Mouse (Mus musculus): ENCODE measurements around the gene Katnal1. TPM values are rescaled to one million over a fixed set of nuclear protein-coding genes. Genes with fewer than 3 reads are reported as not detected.

Katnal1 gene
- total RNA-seq, 2 experiments from 2014 or later, result 5.5 to 12.2 TPM

GRCm38 (mm10) chr5:148927717-148928223 is 1.4 kb downstream of the Katnal1 start:
- no peak for DNase-seq

- no peak for DNase-seq
These were observed 4.5 kb downstream of the Katnal1 start for GRCm38 (mm10) chr5:148924586-148924985.

GRCm38 (mm10) chr5:148924051-148924450 is 5.1 kb downstream of the Katnal1 start:
- no peak for DNase-seq

- no peak for DNase-seq
These were observed 5.7 kb downstream of the Katnal1 start for GRCm38 (mm10) chr5:148923408-148923807.

- DNase-seq, result no peak
These were observed 6.3 kb downstream of the Katnal1 start for GRCm38 (mm10) chr5:148922773-148923172.

GRCm38 (mm10) chr5:148918049-148918448 is 11.1 kb downstream of the Katnal1 start:
- no peak for DNase-seq

- DNase-seq, result no peak
These were observed 12.3 kb downstream of the Katnal1 start for GRCm38 (mm10) chr5:148916775-148917174.

GRCm38 (mm10) chr5:148912262-148912661 is 16.9 kb downstream of the Katnal1 start:
- no peak for DNase-seq

GRCm38 (mm10) chr5:148910066-148910465 is 19.1 kb downstream of the Katnal1 start:
- no peak for DNase-seq

- DNase-seq, result peak; percentile 48
These were observed 19.7 kb downstream of the Katnal1 start for GRCm38 (mm10) chr5:148909402-148909801.

GRCm38 (mm10) chr5:148909057-148909395 is 20.1 kb downstream of the Katnal1 start:
- DNase-seq, result no peak

GRCm38 (mm10) chr5:148908191-148909056 is 20.7 kb downstream of the Katnal1 start:
- DNase-seq, result no peak

- no peak for DNase-seq
These were observed 22.8 kb downstream of the Katnal1 start for GRCm38 (mm10) chr5:148906305-148906704.

- DNase-seq, result peak; percentile 58
These were observed 24.3 kb downstream of the Katnal1 start for GRCm38 (mm10) chr5:148904846-148905245.

- peak; percentile 15 for DNase-seq
These were observed 29.8 kb downstream of the Katnal1 start for GRCm38 (mm10) chr5:148899361-148899760.

GRCm38 (mm10) chr5:148897941-148898417 is 31.1 kb downstream of the Katnal1 start:
- DNase-seq, result no peak

- no peak for DNase-seq
These were observed 31.9 kb downstream of the Katnal1 start for GRCm38 (mm10) chr5:148897069-148897702.

- no peak for DNase-seq
These were observed 32.6 kb downstream of the Katnal1 start for GRCm38 (mm10) chr5:148896515-148896914.

GRCm38 (mm10) chr5:148895833-148896232 is 33.3 kb downstream of the Katnal1 start:
- no peak for DNase-seq

- no peak for DNase-seq
These were observed 34.1 kb downstream of the Katnal1 start for GRCm38 (mm10) chr5:148895034-148895433.

GRCm38 (mm10) chr5:148890237-148890636 is 38.9 kb downstream of the Katnal1 start:
- no peak for DNase-seq

- no peak for DNase-seq
These were observed 41.1 kb downstream of the Katnal1 start for GRCm38 (mm10) chr5:148888032-148888431.
